Mouse (Mus musculus) thymus, adult 2 months (tissue): ENCODE results near the gene Fez1.

Experiments used
- CTCF ChIP-seq: fragments of 200-500 bp; IDR thresholded peaks from 2 replicates; pipeline ENCODE4 v1.5.1; 2012; ENCODE audit warnings: mild to moderate bottlenecking, control low read depth, low read length, moderate library complexity, borderline replicate concordance; ENCODE audit not compliant: control insufficient read depth, poor library complexity, insufficient read depth; ENCODE audit errors: extremely low read depth
- POLR2A ChIP-seq: fragments of 200-500 bp; IDR thresholded peaks from 2 replicates; pipeline ENCODE4 v1.6.1; 2012; ENCODE audit warnings: mild to moderate bottlenecking, low read length, control low read depth, moderate library complexity; ENCODE audit not compliant: control insufficient read depth, poor library complexity, insufficient read depth; ENCODE audit errors: extremely low read depth

DNA sequence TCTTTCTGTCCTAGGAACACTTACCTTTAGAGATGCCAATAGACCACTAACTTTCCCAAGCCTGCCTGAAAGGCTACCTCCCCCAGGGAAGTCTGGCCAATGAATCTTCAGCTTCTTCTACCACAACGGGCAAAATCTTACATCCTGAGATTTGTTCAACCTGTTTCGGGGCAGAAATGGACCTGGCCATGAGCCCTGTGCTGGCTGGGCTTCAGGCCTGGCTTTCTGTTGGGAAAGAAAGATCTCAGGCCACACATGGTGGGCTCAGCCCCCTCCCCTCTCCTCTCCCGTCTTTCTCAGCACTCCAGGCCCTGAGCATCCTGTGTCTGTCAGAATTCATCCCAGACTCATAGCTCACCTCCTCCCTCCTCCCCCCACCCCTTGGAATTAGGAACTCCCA lies 96.9 kb downstream of the Fez1 start:
- no peak for TF ChIP-seq CTCF
- TF ChIP-seq POLR2A: no peak
